25 mouse cellular contexts compared by ENCODE assay signal in genomic region chr2:116041683-116042262, GRCm38 (mm10). TPM values are rescaled to one million over a fixed set of nuclear protein-coding genes. Genes with fewer than 3 reads are reported as not detected.
A peak's percentile ranks its signal among the peaks of the same experiment; 100 is the strongest.
DNase-seq lines count a peak whose midpoint lies in the region; ATAC-seq and TF ChIP-seq lines count a peak whose summit lies in the region.
"Had no signal": no experiment of that assay in that cellular context is flagged by ENCODE, and none has a peak within 500 bp of the region (broad histone marks: within the 10 kb centered on the region; RNA-seq: fewer than 3 reads in every experiment).

No protein-coding gene starts in this region.

- H3K27ac ChIP-seq in layer of hippocampus, adult 2 months: no peak overlapping the region
- peak overlapping the region; percentile 60 for H3K27ac ChIP-seq in forebrain, postnatal 0 days (ENCODE audit: low read depth, low read length)
- H3K27ac ChIP-seq in hindbrain, postnatal 0 days: no peak overlapping the region
- H3K27ac ChIP-seq in midbrain, embryonic 16.5 days (ENCODE audit: low read length): peak overlapping the region; percentile 44; the same call in 1 of the 2 replicates
- H3K27ac ChIP-seq: embryonic facial prominence, embryonic 15.5 days; heart, adult 2 months; limb, embryonic 13.5 days; liver, embryonic 13.5 days had no signal

- intact Hi-C loops in gastrocnemius, postnatal 36 days (cut with DNase I): no loop called here

- 0 out of 2 replicates have a peak, but pooled peaks cover 8% of the 10 kb centered on the region for H3K36me3 ChIP-seq in forebrain, postnatal 0 days (ENCODE audit: insufficient read depth)
- no peaks in the 10 kb centered on the region for H3K36me3 ChIP-seq in hindbrain, postnatal 0 days (ENCODE audit: insufficient read depth, low read length)
- no peaks in the 10 kb centered on the region for H3K36me3 ChIP-seq in midbrain, embryonic 16.5 days (ENCODE audit: control insufficient read depth, insufficient read depth, low read length)
- H3K36me3 ChIP-seq: limb, embryonic 13.5 days; liver, embryonic 13.5 days had no signal

- no peak for DNase-seq in layer of hippocampus, adult 2 months (ENCODE audit: low spot score in 2 of 2)
- no peak for DNase-seq in layer of hippocampus, postnatal 14 days (ENCODE audit: low spot score in 2 of 2)
- no peak for DNase-seq in forebrain, postnatal 0 days
- DNase-seq in hindbrain, postnatal 0 days (ENCODE audit: low spot score): no peak
- DNase-seq in embryo, embryonic 10.5 days (ENCODE audit: low spot score): no peak
- DNase-seq in gastrocnemius, postnatal 4 days (ENCODE audit: low spot score in 2 of 2): no peak
- no peak for DNase-seq in gastrocnemius, postnatal 36 days
- DNase-seq: adrenal gland, adult 8-10 months; cerebellum, adult 9-10 months; gastrocnemius, postnatal 14 days; heart, adult 2 months; heart, postnatal 14 days; kidney, adult 2 months; kidney, postnatal 10 days; liver, embryonic 13.5 days; lung, adult 2 months; lung, postnatal 14 days; right cerebral cortex, postnatal 14 days; thymus, postnatal 14 days had no signal

- ATAC-seq in forebrain, postnatal 0 days: no peak
- peak; percentile 39; the same call in 1 of the 2 replicates for ATAC-seq in hindbrain, postnatal 0 days
- ATAC-seq in midbrain, embryonic 16.5 days: no peak
- ATAC-seq: activated CD4-positive, CD25-positive, alpha-beta regulatory T cell, adult 4 months had no signal

- H3K4me1 ChIP-seq in forebrain, postnatal 0 days (ENCODE audit: insufficient read depth): peaks cover 13% of the 10 kb centered on the region; the same call in 1 of the 2 replicates
- H3K4me1 ChIP-seq in hindbrain, postnatal 0 days (ENCODE audit: insufficient read depth, low read length): peaks cover 3% of the 10 kb centered on the region; the same call in 1 of the 2 replicates
- H3K4me1 ChIP-seq in midbrain, embryonic 16.5 days (ENCODE audit: control insufficient read depth, insufficient read depth, low read length): peaks cover 19% of the 10 kb centered on the region
- H3K4me1 ChIP-seq: limb, embryonic 13.5 days; liver, embryonic 13.5 days had no signal

- WGBS in forebrain, postnatal 0 days: 52% methylated on average over 9 of the region's 9 CpGs
- WGBS in hindbrain, postnatal 0 days: 62% methylated on average over 9 of the region's 9 CpGs
- 52% methylated on average over 9 of the region's 9 CpGs for WGBS in midbrain, embryonic 16.5 days

- H3K27me3 ChIP-seq in forebrain, postnatal 0 days (ENCODE audit: insufficient read depth, low read length): no peaks in the 10 kb centered on the region
- H3K27me3 ChIP-seq in hindbrain, postnatal 0 days (ENCODE audit: insufficient read depth, low read length): no peaks in the 10 kb centered on the region
- H3K27me3 ChIP-seq in midbrain, embryonic 16.5 days (ENCODE audit: control insufficient read depth, insufficient read depth, low read depth, low read length): no peaks in the 10 kb centered on the region
- H3K27me3 ChIP-seq: embryonic facial prominence, embryonic 15.5 days; heart, embryonic 13.5 days; liver, embryonic 13.5 days had no signal

- no peak for TF ChIP-seq CTCF in layer of hippocampus, adult 2 months (conservative IDR thresholded peaks at IDR 0.05)
- TF ChIP-seq CTCF in forebrain, postnatal 0 days (IDR thresholded peaks at IDR 0.05; ENCODE audit: low read depth): no peak
- TF ChIP-seq CTCF in hindbrain, postnatal 0 days (IDR thresholded peaks at IDR 0.05; ENCODE audit: low read depth): no peak

- H3K4me2 ChIP-seq in forebrain, postnatal 0 days (ENCODE audit: low read depth): peak overlapping the region; percentile 40
- H3K4me2 ChIP-seq in hindbrain, postnatal 0 days (ENCODE audit: low read depth, low read length): no peak overlapping the region
- H3K4me2 ChIP-seq in midbrain, embryonic 16.5 days (ENCODE audit: low read length): peak overlapping the region; percentile 5; the same call in 1 of the 2 replicates
- H3K4me2 ChIP-seq: embryonic facial prominence, embryonic 15.5 days; heart, embryonic 13.5 days; limb, embryonic 13.5 days; liver, embryonic 13.5 days had no signal

- H3K9ac ChIP-seq in forebrain, postnatal 0 days: peak overlapping the region; percentile 40; the same call in 1 of the 2 replicates
- H3K9ac ChIP-seq in hindbrain, postnatal 0 days (replicated peaks; ENCODE audit: low read length): no peak overlapping the region
- H3K9ac ChIP-seq in midbrain, embryonic 16.5 days (ENCODE audit: low read depth, low read length): no peak overlapping the region
- H3K9ac ChIP-seq: embryonic facial prominence, embryonic 15.5 days; heart, embryonic 13.5 days; limb, embryonic 13.5 days; liver, embryonic 13.5 days had no signal

- H3K4me3 ChIP-seq in layer of hippocampus, adult 2 months: peak overlapping the region; percentile 28; the same call in 1 of the 2 replicates
- 0 out of 2 replicates have a peak overlapping the region, but pooled peaks have one; percentile 3 for H3K4me3 ChIP-seq in forebrain, postnatal 0 days (ENCODE audit: low read depth, low read length)
- no peak overlapping the region for H3K4me3 ChIP-seq in hindbrain, postnatal 0 days (ENCODE audit: low read length)
- H3K4me3 ChIP-seq in midbrain, embryonic 16.5 days (ENCODE audit: low read depth, low read length): no peak overlapping the region
- H3K4me3 ChIP-seq: embryonic facial prominence, embryonic 15.5 days; heart, adult 2 months; heart, embryonic 13.5 days; limb, embryonic 13.5 days; liver, embryonic 13.5 days had no signal

- no peaks in the 10 kb centered on the region for H3K9me3 ChIP-seq in forebrain, postnatal 0 days (ENCODE audit: low read length)
- no peaks in the 10 kb centered on the region for H3K9me3 ChIP-seq in hindbrain, postnatal 0 days (ENCODE audit: low read length)
- H3K9me3 ChIP-seq in midbrain, embryonic 16.5 days (replicated peaks; ENCODE audit: control insufficient read depth, low read length, poor library complexity, severe bottlenecking): no peaks in the 10 kb centered on the region
- H3K9me3 ChIP-seq: embryonic facial prominence, embryonic 15.5 days; heart, embryonic 13.5 days; limb, embryonic 13.5 days; liver, embryonic 13.5 days had no signal

RNA-seq across cellular contexts. Expression of gene Meis2, which starts 23.9 kb away (rescaled TPM):
- total RNA-seq in layer of hippocampus, adult 2 months (2021): 10 to 100 TPM; 43.2 to 45.9 TPM
- 10 to 100 TPM; 34.6 to 34.8 TPM for total RNA-seq in layer of hippocampus, postnatal 14 days (2021)
- 204 and 227 TPM in 2 replicates for total RNA-seq in forebrain, postnatal 0 days (2014; rRNA removed)
- polyA plus RNA-seq in forebrain, postnatal 0 days (2015; fragmentation: Nextera tagmentation; extraction: Ambion mirVana): 85.5 and 106 TPM in 2 replicates
- total RNA-seq in hindbrain, postnatal 0 days (2014; rRNA removed): 132 and 133 TPM in 2 replicates
- 94.4 and 105 TPM in 2 replicates for polyA plus RNA-seq in hindbrain, postnatal 0 days (2015; fragmentation: Nextera tagmentation; extraction: Ambion mirVana)
- polyA plus RNA-seq in midbrain, embryonic 16.5 days (2015; fragmentation: Nextera tagmentation; extraction: Ambion mirVana): 62.5 and 70.2 TPM in 2 replicates
- 1 to 10 TPM; 5.1 to 6.7 TPM for total RNA-seq in gastrocnemius, postnatal 4 days (2021)
- under 1 TPM; 0.86 to 0.97 TPM for total RNA-seq in gastrocnemius, postnatal 36 days (2021)
- total RNA-seq: megakaryocyte, adult 5-6 weeks had no signal

Comparison
In these comparisons a context has a peak if more than half of its experiments do, and no peak if none do; other contexts are left out.
1. H3K27ac ChIP-seq: peak in forebrain, postnatal 0 days (single experiment) and midbrain, embryonic 16.5 days (single experiment); none in layer of hippocampus, adult 2 months (single experiment) and hindbrain, postnatal 0 days (single experiment).
2. H3K4me3 ChIP-seq: peak in layer of hippocampus, adult 2 months (single experiment) and forebrain, postnatal 0 days (single experiment); none in hindbrain, postnatal 0 days (single experiment) and midbrain, embryonic 16.5 days (single experiment).
3. RNA of gene Meis2, which starts 23.9 kb away (total RNA-seq): 204 to 227 TPM in forebrain, postnatal 0 days, 132 to 133 TPM in hindbrain, postnatal 0 days, 43.2 to 45.9 TPM in layer of hippocampus, adult 2 months and 34.6 to 34.8 TPM in layer of hippocampus, postnatal 14 days; 5.1 to 6.7 TPM in gastrocnemius, postnatal 4 days and 0.86 to 0.97 TPM in gastrocnemius, postnatal 36 days; every median in the first group is over 4 times any median in the second.